Mouse (Mus musculus): ENCODE results near the gene Atm. TPM values are rescaled to one million over a fixed set of nuclear protein-coding genes. Genes with fewer than 3 reads are reported as not detected.

Gene Atm
- 10 to 100 TPM in 1 of 2 experiments, 1 to 10 TPM in 1; 7.2 to 10.2 TPM for total RNA-seq (2023)

GRCm38 (mm10) chr9:53536558-53537320, at the start of gene Atm, which contains the start of gene Npat:
TSS of gene Atm (minus strand) at chr9:53536740.
TSS of gene Npat (plus strand) at chr9:53537047.

DNA sequence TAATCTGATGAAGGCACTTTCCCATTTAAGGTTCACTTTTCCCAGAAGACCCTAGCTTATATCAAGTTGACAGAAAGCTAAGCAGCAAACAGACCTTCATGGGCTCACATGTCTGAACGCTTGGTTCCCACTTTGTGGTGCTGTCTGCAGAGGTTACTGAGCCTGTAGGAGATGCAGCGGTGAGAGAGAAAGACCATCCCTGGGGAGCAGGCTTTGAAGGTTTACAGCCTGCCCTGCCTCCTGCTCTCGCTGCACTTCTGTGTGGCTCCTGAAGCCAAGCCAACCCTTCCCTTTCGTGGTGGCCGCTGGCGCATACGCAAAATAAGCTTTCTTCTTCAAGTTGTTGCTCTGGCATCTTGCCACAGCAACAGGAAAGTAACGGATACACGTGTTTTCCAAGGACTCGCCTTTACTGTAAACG, 134.2 kb downstream of the Atm start, which contains the start of gene 4930550C14Rik:
4930550C14Rik (plus strand) TSS at position 35 of the 421 bp plus-strand sequence.

Other genes starting within 250 kb of the Atm start
- gene Exph5, start 235.1 kb downstream of the Atm start, total RNA-seq (2023): not detected
- 1 to 10 TPM; 1.7 to 2.9 TPM for gene Kdelc2, start 152.7 kb downstream of the Atm start, total RNA-seq (2023)
- gene 4930550C14Rik, start 134.4 kb downstream of the Atm start, total RNA-seq (2023): not detected
- gene Npat, start 307 bp upstream of the Atm start, total RNA-seq (2023): 10 to 100 TPM in 1 of 2 experiments, 1 to 10 TPM in 1; 9.9 to 12.4 TPM
- 10 to 100 TPM; 15.5 to 17.7 TPM for gene Acat1, start 73.6 kb upstream of the Atm start, total RNA-seq (2023)
- 10 to 100 TPM; 12.2 to 13.7 TPM for gene Cul5, start 133.3 kb upstream of the Atm start, total RNA-seq (2023)
- gene Rab39, start 169.5 kb upstream of the Atm start, total RNA-seq (2023): under 1 TPM; 0.80 to 0.82 TPM
- not detected for gene Slc35f2, start 234.8 kb upstream of the Atm start, total RNA-seq (2023)

Data from neutrophil, adult 59 days (primary cell).